Mouse (Mus musculus) right cerebral cortex, postnatal 36 days (tissue): ENCODE data around the gene Retnla.
"Not testable (repeated sequence)": the region's sequence is repeated elsewhere in the genome, so short reads cannot be mapped to it uniquely, and the experiment has no call there.

Source experiments
- DNase-seq, 2 experiments: peaks; one replicate each; pipeline ENCODE4 v3.0.0; 2022; ENCODE audit warnings: low spot score in 2 of 2, mixed read lengths in 1 of 2

The Retnla gene

DNA sequence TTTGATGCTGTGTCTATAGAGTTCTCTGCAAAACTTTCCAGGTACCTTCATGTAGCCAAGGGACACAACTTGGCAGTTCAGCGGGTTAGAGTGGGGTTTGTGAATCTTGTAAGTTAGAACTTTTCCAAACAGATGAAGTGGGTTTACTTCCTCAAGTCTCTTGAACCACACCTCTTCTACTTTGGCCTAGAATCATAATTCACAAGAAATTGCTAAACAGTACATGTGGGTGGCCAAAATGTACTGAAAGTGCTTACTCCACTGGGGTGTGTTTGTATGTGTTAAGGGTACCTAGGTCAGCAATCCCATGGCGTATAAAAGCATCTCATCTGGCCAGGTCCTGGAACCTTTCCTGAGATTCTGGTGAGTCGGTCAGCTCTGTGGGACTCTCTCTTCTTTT is at the start of gene Retnla:
TSS of gene Retnla (plus strand) at position 286 of the 400 bp plus-strand sequence.
- DNase-seq, result no peak

DNA sequence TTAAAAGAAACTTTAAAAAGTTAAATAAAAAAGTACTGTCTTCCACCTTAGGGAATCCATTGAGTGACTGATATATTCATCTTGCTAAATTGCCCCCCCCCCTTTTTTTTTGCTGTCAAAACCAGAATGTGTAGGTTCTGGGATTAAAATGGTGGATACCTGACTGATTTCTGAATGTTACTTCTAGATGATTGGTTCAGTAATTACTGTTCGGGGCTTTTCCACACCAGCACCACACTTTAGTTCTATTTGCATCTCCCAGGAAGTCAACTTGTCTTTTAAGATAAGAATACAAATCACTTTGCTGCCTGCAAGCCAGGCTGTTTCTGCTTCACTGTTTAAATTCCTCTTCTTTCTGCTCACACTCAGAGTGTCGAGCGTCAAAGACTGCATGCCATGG is 44.1 kb upstream of the Retnla start:
- DNase-seq, result no peak

DNA sequence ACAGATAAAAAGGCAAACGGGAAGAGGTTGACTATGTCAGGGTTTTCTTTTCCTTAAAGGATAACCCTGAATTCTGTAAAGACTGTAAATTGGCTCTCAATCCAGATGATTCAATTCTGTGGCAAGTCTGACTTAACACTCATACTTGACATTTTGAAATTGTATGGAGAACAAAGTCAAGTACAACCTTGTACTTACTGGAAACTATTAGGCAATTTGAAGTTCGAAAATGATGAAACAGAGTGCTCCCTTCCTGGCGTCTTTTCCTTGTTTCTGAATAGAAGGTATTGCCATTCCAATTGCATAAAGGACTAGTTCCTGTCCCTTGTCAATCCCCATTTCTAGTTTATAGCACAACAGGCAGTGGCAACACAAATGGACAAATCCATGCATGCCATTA is 42.9 kb upstream of the Retnla start:
- DNase-seq, result no peak

DNA sequence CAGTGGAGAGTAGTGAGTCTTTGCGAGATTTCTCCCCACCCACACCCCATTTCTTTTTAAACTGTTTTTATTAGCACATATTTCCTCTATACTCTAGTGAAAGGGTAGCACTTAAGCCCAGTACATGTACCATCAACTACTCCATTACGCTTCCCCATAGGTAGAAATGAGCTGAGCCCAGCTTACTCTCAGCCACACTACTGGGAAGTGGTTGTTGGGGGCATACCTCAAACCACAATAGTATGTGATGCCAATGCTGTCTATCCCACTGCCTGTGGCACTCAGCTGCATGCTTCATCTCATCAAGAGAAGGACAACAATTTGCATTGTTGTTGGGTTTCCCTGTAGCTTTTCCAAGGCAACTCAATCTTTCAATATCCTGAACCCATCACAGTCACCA is 41.4 kb upstream of the Retnla start:
- no peak for DNase-seq

DNA sequence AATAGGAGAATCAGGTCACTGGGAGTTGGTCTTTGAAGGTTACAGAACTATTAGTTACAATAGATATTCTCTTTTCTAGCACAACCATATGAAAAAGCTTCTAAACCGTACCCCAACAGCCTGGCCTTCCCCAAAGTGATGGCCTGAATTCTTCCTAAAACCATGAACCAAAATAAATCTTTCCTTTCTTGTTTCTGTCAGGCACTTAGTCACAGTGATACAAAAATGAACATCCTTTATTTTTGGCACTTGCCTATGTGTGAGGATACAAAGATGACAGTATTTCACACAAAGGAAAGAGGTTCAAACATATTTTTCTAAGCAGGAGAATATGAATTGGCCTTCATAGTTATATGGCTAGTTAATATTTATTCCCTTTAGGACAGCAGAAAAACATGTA is 36.9 kb upstream of the Retnla start:
- no peak for DNase-seq

DNA sequence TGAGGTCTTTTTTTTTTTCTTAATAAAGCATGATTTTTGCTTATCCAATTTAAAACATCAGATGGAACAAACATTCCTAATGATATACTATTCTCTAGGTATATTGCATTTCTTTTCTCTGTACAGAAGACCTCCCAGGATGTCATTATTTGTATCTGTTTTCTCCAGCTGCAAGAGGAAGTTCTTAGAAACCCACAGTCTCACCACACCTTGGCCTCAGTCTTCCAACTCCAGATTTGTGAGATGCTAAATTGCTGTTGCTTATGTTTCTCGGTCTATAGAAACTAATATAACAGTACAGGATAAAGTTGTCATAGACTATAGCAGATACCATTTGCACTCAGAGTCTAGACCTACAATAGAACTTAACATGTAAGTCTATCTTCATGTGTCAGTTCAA is 35.8 kb upstream of the Retnla start:
- no peak for DNase-seq

DNA sequence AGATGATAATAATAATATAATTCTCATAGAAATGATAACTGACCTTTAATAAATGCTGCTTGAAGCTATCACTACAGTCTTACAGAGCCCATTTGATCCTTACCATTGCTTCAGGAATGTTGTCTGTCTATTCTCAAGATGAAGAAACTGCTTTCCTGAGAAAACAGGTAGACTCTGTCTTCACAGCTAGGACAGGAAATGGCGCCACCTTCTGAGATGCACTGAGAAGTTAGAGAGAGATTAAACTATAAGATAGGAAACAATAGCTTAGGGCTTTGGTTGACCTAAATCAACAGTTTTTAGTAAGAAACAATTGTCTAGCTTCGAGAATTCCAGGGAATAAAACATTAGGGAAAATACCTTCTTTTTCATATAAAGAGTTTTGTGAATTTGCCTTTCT is 33.0 kb upstream of the Retnla start:
- DNase-seq, result no peak

DNA sequence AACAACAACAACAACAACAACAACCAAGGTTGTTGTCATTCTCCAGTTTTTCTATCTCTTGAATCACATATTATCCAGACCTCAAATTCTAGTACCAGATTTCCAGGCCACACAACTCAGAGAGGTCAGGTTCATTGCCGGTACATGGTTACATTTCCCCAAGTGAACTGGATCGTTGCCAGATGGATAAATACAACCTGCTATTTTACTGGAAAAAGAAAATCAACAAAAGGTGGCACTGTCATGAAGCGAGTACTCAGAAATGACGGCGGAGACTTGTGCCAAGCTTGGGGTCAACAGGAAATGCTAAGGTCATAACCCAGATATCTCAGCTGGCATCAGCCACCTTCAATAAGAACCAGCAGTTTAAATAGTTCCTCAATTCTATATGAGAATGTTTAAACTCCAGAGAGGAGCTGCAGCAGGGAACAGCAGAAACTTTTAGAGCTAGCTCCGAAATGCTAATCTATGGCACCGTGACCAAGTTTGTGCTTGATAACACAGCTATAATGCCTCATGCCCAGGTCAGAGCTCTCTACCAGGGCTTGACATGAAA is 30.4 kb upstream of the Retnla start:
- no peak for DNase-seq

DNA sequence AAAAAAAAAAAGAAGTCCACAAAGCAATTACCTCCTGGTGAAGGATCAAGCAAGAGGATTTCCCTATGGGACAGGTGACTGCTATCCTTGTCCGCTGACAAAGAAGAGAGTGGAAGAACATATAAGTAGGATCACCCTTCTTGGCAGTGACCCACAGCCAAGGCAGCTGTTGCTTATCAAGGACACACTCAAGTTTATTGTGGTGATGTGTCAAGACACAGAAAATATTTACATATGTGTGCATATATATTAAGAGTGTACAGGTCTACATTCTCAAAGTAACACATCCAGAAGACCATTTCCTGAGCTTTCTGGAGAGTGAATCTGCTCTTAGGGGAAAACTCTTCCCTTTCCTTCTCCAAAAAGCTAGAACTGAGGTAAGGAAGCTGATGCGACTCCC is 25.7 kb upstream of the Retnla start, which contains the start of gene Retnlb:
TSS of gene Retnlb (plus strand) at position 162 of the 400 bp plus-strand sequence.
- DNase-seq, result no peak

DNA sequence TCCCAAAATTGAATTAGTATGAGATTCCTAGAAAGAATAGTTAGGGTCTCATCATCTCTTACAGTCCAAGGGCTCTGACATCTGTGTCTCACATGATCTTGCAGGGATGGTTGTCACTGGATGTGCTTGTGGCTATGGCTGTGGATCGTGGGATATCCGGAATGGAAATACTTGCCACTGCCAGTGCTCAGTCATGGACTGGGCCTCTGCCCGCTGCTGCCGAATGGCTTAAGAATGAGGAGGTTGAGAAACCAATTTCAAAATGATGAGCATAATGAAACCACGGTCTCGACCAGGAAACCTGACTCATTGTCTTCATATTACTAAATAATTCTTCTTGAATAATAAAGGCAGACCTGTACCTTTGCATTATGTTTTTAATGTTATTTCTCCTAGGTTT is 23.8 kb upstream of the Retnla start:
- no peak for DNase-seq

DNA sequence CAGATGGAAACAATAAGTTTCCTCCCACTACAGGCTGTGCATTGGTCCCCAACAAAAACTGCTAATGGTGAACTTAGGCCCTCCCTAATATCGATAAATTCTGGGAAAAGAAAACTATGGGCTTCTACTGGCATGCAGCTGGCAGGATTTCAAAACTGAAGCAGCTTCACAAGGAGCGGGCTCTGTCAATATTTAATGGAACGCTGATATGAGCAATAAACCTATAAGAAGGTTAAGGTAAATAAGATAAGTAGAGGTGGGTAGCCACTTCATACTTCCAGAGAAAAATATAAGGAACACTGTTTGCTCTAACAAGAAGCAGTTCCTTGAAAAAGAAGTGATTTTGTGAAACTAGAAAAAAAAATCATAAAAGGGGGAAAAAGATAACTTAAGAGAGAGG is 15.9 kb upstream of the Retnla start:
- DNase-seq, result no peak

DNA sequence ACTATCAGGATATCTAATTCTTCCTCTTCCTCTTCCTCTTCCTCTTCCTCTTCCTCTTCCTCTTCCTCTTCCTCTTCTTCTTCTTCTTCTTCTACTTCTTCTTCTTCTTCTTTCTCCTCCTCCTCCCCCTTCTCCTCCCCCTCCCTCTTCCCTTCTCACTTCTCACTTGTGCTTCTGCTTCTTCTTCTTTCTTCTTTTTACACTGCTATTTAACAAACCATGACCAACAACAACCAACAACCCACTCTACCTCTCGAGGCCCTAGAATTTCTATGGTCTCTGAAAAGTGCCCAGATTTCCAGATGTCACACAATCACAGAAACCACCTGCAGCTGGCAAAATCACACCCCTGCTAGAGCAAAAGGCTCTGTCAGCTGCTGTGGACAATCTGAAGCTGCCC is 14.7 kb upstream of the Retnla start:
- no peak for DNase-seq

DNA sequence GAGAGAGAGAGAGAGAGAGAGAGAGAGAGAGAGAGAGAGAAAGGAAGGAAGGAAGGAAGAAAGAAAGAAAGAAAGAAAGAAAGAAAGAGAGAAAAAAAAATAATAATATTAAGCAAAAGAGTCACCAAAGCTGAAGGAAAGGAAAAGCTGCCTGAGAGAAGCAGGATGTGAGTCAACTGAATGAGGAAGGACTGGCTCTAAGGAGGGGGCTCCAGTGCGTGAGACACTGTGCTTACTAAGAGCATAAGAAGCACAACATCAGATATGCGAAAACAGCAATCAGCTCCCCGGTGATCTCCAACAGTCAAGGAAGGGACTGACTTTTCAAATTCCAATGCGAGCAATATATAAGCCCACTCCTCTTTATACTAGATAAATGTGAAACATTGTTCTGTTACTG is 13.3 kb upstream of the Retnla start:
- no peak for DNase-seq

DNA sequence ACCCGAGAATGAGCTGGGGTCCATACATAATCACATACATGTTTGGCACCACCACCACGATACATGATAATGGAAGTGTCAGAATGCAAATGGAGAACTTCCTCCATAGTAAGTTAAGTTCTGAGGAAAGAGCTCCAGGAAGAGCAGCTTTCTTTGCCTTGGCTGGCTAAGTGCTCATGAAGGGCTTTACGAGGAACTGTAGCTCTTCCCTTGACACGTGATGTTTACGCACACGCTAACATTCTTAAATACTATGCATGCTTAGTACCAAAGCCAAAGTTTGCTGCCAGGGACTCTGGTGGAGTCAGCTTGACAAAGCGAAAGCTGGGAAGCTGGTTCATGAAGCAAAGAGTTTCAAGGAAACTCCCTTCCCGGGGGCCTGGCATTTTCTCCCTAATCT is 10.3 kb upstream of the Retnla start:
- no peak for DNase-seq

DNA sequence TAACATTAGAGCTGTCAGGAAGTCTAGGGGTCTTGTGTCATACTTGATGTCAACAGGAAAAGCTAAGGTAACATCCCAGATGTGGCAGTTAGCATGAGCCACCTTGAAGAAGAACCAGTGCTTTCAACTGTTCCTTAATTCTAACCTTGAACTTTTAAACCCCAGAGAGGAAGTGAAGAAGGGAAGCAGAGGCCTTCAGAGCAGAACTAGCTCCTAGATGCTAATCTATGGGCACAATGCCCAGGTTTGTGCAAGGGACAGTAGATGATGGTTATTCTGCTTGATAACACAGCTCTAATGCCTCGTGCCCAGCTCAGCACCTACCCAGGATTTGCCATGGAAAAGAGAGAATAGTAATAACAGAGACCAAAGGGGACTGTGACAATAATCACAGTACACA is 8.7 kb upstream of the Retnla start:
- DNase-seq, result not testable (repeated sequence)

DNA sequence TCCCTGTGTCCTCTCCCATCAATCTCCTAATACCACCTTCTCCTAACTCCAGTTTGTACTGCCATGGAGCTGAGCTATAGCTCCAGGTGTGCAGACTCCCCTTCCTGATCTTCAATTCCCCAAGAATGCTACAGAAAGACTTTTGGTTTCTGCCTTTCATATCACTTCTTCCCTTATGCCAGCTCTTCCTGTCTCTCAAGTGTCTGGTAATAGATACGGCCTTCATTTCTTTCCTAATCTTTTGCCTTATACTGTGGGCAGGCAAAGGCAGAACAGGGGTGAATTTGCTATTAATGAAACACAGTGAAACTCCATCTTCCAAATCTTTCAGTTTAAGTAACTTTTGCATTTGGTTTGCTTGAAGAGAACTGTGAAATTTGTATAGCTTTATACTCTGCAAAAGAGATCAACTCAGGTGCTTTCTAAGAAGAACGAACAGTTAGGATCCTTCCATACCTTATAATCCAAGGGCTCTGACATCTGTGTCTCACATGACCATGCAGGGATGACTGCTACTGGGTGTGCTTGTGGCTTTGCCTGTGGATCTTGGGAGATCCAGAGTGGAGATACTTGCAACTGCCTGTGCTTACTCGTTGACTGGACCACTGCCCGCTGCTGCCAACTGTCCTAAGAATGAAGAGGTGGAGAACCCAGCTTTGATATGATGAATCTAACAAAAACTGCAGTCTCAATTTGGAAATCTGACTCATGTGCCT is 1.5 kb downstream of the Retnla start:
- no peak for DNase-seq

DNA sequence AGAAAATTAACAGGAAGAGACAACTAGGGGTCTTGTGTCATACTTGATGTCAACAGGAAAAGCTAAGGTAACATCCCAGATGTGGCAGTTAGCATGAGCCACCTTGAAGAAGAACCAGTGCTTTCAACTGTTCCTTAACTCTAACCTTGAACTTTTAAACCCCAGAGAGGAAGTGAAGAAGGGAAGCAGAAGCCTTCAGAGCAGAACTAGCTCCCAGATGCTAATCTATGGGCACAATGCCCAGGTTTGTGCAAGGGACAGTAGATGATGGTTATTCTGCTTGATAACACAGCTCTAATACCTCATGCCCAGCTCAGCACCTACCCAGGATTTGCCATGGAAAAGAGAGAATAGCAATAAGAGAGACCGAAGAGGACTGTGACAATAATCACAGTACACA is 22.7 kb downstream of the Retnla start:
- not testable (repeated sequence) for DNase-seq

DNA sequence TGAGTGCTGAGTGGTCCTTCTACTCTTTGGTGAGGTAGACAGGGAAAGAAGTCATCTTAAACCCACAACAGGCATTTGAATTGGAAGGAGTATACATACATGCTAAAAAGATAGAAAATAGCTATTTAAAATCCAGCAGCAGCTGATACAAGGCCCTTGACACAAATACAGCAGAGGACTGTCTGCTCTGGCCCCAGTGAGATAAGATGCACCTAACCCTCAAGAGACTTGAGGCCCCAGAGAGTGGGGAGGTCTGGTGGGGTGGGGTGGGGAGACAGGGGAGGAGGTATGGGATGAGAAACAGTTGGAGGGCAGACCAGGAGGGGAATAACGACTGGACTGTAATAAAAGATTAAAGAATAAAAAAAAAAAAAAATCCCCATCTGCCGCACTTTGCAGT is 25.3 kb downstream of the Retnla start:
- DNase-seq, result no peak

DNA sequence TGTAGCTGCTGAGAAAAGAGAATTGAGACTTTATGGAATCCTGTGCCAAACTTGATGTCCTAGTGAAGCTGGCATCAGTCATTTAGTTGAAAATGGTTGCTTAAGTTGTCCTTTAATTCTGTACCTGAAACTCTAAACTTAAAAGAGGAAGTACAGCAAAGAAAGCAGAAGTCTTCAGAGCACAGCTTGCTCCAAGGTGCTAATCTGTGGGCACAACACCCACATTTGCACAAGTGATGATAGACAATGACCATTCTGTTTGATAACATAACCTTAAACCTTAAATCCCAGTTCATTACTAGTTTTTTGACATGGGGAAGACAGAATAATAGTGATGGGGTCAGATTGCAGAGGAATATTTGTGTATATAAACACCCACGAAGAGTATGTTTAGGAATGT is 26.3 kb downstream of the Retnla start:
- no peak for DNase-seq

DNA sequence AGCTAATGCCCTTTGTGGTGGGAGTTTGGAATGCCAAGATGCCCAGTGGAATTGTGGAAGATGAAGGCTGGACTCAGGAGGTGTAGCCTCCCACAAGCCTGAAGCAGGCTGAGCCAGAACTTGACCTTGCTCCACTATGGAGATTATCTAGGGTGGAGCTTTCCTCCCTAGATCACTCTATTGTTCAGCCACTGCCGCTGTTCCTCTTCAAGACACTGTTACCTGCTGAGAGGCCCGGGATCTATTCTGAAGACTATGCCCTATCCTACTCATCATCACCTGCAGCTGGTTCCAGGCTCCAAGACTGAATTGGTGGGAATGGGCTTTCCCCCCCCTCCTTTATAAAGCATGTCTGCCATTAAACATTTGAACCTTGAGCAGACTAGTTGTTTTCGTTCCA is 27.3 kb downstream of the Retnla start:
- no peak for DNase-seq

DNA sequence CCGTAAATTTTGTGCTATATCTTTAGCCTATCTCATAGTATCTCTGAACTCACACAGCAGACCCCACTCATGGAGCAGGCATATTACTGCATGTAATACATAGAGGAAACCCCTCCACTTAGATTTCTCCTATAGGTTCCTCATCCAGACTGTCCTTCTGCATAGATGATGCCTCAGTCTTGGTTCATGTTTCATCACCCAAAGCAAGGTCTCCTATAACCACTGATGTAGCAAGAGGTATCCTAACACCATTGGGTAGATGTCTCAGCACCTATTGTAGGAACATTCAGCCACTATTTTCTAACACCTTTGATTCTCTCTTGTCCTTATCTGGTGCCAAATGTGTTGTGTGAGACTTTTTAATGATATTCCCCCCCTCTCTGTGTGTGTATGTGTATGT is 29.4 kb downstream of the Retnla start:
- no peak for DNase-seq

DNA sequence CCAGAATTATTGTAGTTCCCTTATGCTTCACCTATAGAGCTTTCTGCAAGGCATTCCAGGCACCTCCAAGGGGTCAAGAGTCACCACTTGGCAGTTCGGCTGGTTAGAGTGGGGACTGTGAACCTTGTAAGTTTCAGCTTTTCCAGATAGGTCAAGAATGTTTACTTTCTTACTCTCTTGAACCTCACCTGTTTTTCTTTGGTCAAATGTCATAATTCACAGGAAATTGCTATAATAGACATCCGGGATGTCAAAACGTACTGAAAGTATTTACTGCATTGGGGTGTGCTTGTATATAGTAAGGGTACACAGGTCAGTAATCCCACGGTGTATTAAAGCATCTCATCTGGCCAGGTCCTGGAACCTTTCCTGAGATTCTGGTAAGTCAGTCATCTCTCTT is 30.0 kb downstream of the Retnla start, which contains the start of gene Retnlg:
TSS of gene Retnlg (plus strand) at position 301 of the 400 bp plus-strand sequence.
- no peak for DNase-seq

DNA sequence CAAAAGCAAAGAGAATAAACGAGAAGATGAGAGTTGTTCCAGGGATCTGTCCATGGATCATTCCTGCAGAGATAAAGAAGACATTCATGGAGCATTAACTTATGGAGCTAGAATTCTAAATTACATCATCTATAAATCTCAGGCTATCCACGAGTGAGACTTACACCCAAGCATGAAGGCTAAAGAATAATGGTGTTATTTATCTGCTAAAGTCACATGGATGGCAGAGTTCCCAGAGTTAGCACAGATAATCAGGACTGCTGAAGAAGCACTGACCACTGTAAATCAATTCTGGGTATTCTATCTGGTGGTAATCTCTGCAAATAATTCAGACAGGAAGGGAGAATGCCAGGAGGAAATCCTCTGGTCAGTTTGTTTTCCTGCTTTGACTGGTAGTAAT is 48.4 kb downstream of the Retnla start:
- no peak for DNase-seq
